Mouse (Mus musculus) liver, embryonic 12.5 days (tissue): ENCODE results near the gene Ngfr. TPM values are rescaled to one million over a fixed set of nuclear protein-coding genes. Genes with fewer than 3 reads are reported as not detected.

Experiments used
- ATAC-seq: fragments of 200-750 bp; cut with Nextera tagmentation; 2 replicates; pipeline ENCODE4 v1.8.0; 2017; ENCODE audit warnings: moderate number of reproducible peaks, mild to moderate bottlenecking, moderate library complexity
- H3K27ac ChIP-seq: fragments of 300-500 bp; sonication (generic); 2 replicates; pipeline ENCODE4 v1.5.1; 2016; ENCODE audit warnings: mild to moderate bottlenecking
- H3K27me3 ChIP-seq: fragments of 300-500 bp; sonication (generic); replicated peaks from 2 replicates; pipeline ENCODE4 v1.6.1; 2016; ENCODE audit warnings: mild to moderate bottlenecking, moderate library complexity
- H3K36me3 ChIP-seq: fragments of 300-500 bp; sonication (generic); 2 replicates; pipeline ENCODE4 v1.6.1; 2016; ENCODE audit warnings: mild to moderate bottlenecking, moderate library complexity
- H3K4me1 ChIP-seq: fragments of 300-500 bp; sonication (generic); 2 replicates; pipeline ENCODE4 v1.6.1; 2016
- H3K4me2 ChIP-seq: fragments of 300-500 bp; sonication (generic); 2 replicates; pipeline ENCODE4 v1.6.1; 2016; ENCODE audit warnings: mild to moderate bottlenecking, moderate library complexity
- H3K4me3 ChIP-seq: fragments of 300-500 bp; sonication (generic); 2 replicates; pipeline ENCODE4 v1.5.1; 2016; ENCODE audit warnings: mild to moderate bottlenecking, moderate library complexity
- H3K9ac ChIP-seq: fragments of 300-500 bp; sonication (generic); 2 replicates; pipeline ENCODE4 v1.6.1; 2016; ENCODE audit warnings: mild to moderate bottlenecking, moderate library complexity
- H3K9me3 ChIP-seq: fragments of 300-500 bp; sonication (generic); replicated peaks from 2 replicates; pipeline ENCODE4 v1.6.1; 2016; ENCODE audit warnings: mild to moderate bottlenecking, moderate library complexity
- WGBS: fragments of 180-500 bp; shearing (Covaris S2); methylation state at CpG from one replicate; pipeline ENCODE4 v1.1.7; 2016; ENCODE audit not compliant: insufficient replicate concordance; 5-methylcytosine and 5-hydroxymethylcytosine counted together
- polyA plus RNA-seq: library from polyadenylated mRNA; unstranded; fragments of >200 nt; fragmentation: Nextera tagmentation; extraction: Ambion mirVana; gene quantifications from 2 replicates; pipeline ENCODE4 v1.2.1, GENCODE M21; 2016

Gene Ngfr
- polyA plus RNA-seq, 1 experiment from 2014 or later, result 4.8 TPM

GRCm38 (mm10) chr11:95575791-95576190, 11.7 kb downstream of the Ngfr start:
- H3K4me1 ChIP-seq, result peaks cover 10% of the 10 kb centered on the region; the same call in 1 of the 2 replicates
- 42% methylated on average over 13 of the region's 13 CpGs for WGBS

GRCm38 (mm10) chr11:95574786-95575334, 12.7 kb downstream of the Ngfr start:
- Histone ChIP-seq H3K27me3 (peaks cover 89% of the 10 kb centered on the region), H3K27ac (no peak overlapping the region), H3K4me3 (no peak overlapping the region), H3K4me1 (peaks cover 10% of the 10 kb centered on the region; the same call in 1 of the 2 replicates), H3K36me3 (no peaks in the 10 kb centered on the region), H3K9ac (no peak overlapping the region), H3K9me3 (no peaks in the 10 kb centered on the region), H3K4me2 (no peak overlapping the region)
- no peak for ATAC-seq
- WGBS, result 76% methylated on average over 6 of the region's 6 CpGs

More at GRCm38 (mm10) chr11:95575791-95576190, 11.7 kb downstream of the Ngfr start:
- Histone ChIP-seq H3K9me3 (no peaks in the 10 kb centered on the region), H3K9ac (no peak overlapping the region), H3K27me3 (peaks cover 91% of the 10 kb centered on the region), H3K27ac (no peak overlapping the region), H3K36me3 (no peaks in the 10 kb centered on the region), H3K4me2 (no peak overlapping the region), H3K4me3 (no peak overlapping the region)
- ATAC-seq, result no peak

- Histone ChIP-seq H3K9me3 (no peaks in the 10 kb centered on the region), H3K9ac (no peak overlapping the region), H3K36me3 (no peaks in the 10 kb centered on the region), H3K27ac (no peak overlapping the region), H3K4me1 (peaks cover 10% of the 10 kb centered on the region; the same call in 1 of the 2 replicates), H3K4me3 (no peak overlapping the region), H3K4me2 (no peak overlapping the region), H3K27me3 (peaks cover 68% of the 10 kb centered on the region)
- no peak for ATAC-seq
- WGBS, result 59% methylated on average over 3 of the region's 3 CpGs
These were observed 15.3 kb downstream of the Ngfr start for GRCm38 (mm10) chr11:95572227-95572626.

- WGBS, result 47% methylated on average over 9 of the region's 9 CpGs
- no peaks in the 10 kb centered on the region for H3K9me3 ChIP-seq
- ATAC-seq, result no peak
- no peak overlapping the region for H3K27ac ChIP-seq
- H3K9ac ChIP-seq, result no peak overlapping the region
- H3K27me3 ChIP-seq, result peaks cover 69% of the 10 kb centered on the region
- H3K36me3 ChIP-seq, result no peaks in the 10 kb centered on the region
- no peak overlapping the region for H3K4me3 ChIP-seq
- no peak overlapping the region for H3K4me2 ChIP-seq
- H3K4me1 ChIP-seq, result peaks cover 10% of the 10 kb centered on the region; the same call in 1 of the 2 replicates
These were observed 15.8 kb downstream of the Ngfr start for GRCm38 (mm10) chr11:95571755-95572154.

- Histone ChIP-seq H3K9ac (no peak overlapping the region), H3K4me1 (peaks cover 8% of the 10 kb centered on the region; the same call in 1 of the 2 replicates), H3K27ac (no peak overlapping the region), H3K4me3 (no peak overlapping the region), H3K36me3 (no peaks in the 10 kb centered on the region), H3K9me3 (no peaks in the 10 kb centered on the region), H3K27me3 (peaks cover 62% of the 10 kb centered on the region), H3K4me2 (no peak overlapping the region)
- ATAC-seq, result no peak
- 38% methylated on average over 25 of the region's 25 CpGs for WGBS
These were observed 16.5 kb downstream of the Ngfr start for GRCm38 (mm10) chr11:95570827-95571619.

GRCm38 (mm10) chr11:95569908-95570307, 17.6 kb downstream of the Ngfr start:
- Histone ChIP-seq H3K27me3 (peaks cover 51% of the 10 kb centered on the region), H3K4me2 (no peak overlapping the region), H3K4me3 (no peak overlapping the region), H3K27ac (no peak overlapping the region), H3K36me3 (no peaks in the 10 kb centered on the region), H3K9me3 (no peaks in the 10 kb centered on the region), H3K9ac (no peak overlapping the region), H3K4me1 (peaks cover 4% of the 10 kb centered on the region; the same call in 1 of the 2 replicates)
- ATAC-seq, result no peak
- WGBS, result 60% methylated on average over 6 of the region's 6 CpGs

GRCm38 (mm10) chr11:95567936-95568715, 19.4 kb downstream of the Ngfr start:
- Histone ChIP-seq H3K27me3 (peaks cover 38% of the 10 kb centered on the region), H3K9me3 (0 out of 2 replicates have a peak, but pooled peaks cover 3% of the 10 kb centered on the region), H3K27ac (no peak overlapping the region), H3K4me1 (peaks cover 4% of the 10 kb centered on the region; the same call in 1 of the 2 replicates), H3K4me3 (no peak overlapping the region), H3K4me2 (no peak overlapping the region), H3K9ac (no peak overlapping the region), H3K36me3 (no peaks in the 10 kb centered on the region)
- 58% methylated on average over 8 of the region's 8 CpGs for WGBS
- no peak for ATAC-seq

- Histone ChIP-seq H3K36me3 (no peaks in the 10 kb centered on the region), H3K9ac (no peak overlapping the region), H3K9me3 (0 out of 2 replicates have a peak, but pooled peaks cover 3% of the 10 kb centered on the region), H3K4me2 (no peak overlapping the region), H3K27ac (no peak overlapping the region), H3K27me3 (peaks cover 31% of the 10 kb centered on the region), H3K4me1 (peaks cover 4% of the 10 kb centered on the region; the same call in 1 of the 2 replicates), H3K4me3 (no peak overlapping the region)
- WGBS, result 64% methylated on average over 6 of the region's 6 CpGs
- ATAC-seq, result no peak
These were observed 20.2 kb downstream of the Ngfr start for GRCm38 (mm10) chr11:95567366-95567765.

GRCm38 (mm10) chr11:95565327-95565726, 22.2 kb downstream of the Ngfr start:
- H3K9ac ChIP-seq, result no peak overlapping the region
- H3K9me3 ChIP-seq, result 0 out of 2 replicates have a peak, but pooled peaks cover 3% of the 10 kb centered on the region
- H3K36me3 ChIP-seq, result no peaks in the 10 kb centered on the region
- H3K4me3 ChIP-seq, result no peak overlapping the region
- 67% methylated on average over 10 of the region's 10 CpGs for WGBS
- no peak overlapping the region for H3K4me2 ChIP-seq
- H3K27me3 ChIP-seq, result peaks cover 13% of the 10 kb centered on the region
- no peak overlapping the region for H3K27ac ChIP-seq
- no peaks in the 10 kb centered on the region for H3K4me1 ChIP-seq
- no peak for ATAC-seq

GRCm38 (mm10) chr11:95563849-95564248, 23.7 kb downstream of the Ngfr start:
- ATAC-seq, result no peak

GRCm38 (mm10) chr11:95560773-95561172, 26.8 kb downstream of the Ngfr start:
- Histone ChIP-seq H3K36me3 (no peaks in the 10 kb centered on the region), H3K4me1 (no peaks in the 10 kb centered on the region), H3K9me3 (0 out of 2 replicates have a peak, but pooled peaks cover 3% of the 10 kb centered on the region), H3K27me3 (peaks cover 26% of the 10 kb centered on the region), H3K4me2 (no peak overlapping the region), H3K4me3 (no peak overlapping the region), H3K27ac (no peak overlapping the region), H3K9ac (no peak overlapping the region)
- no peak for ATAC-seq
- 25% methylated on average over 3 of the region's 3 CpGs for WGBS

More at GRCm38 (mm10) chr11:95563849-95564248, 23.7 kb downstream of the Ngfr start:
- no peaks in the 10 kb centered on the region for H3K36me3 ChIP-seq
- WGBS, result 84% methylated on average over 5 of the region's 5 CpGs
- no peak overlapping the region for H3K27ac ChIP-seq
- H3K4me3 ChIP-seq, result no peak overlapping the region
- 0 out of 2 replicates have a peak, but pooled peaks cover 3% of the 10 kb centered on the region for H3K9me3 ChIP-seq
- peaks cover 16% of the 10 kb centered on the region for H3K27me3 ChIP-seq
- no peak overlapping the region for H3K4me2 ChIP-seq
- no peak overlapping the region for H3K9ac ChIP-seq
- H3K4me1 ChIP-seq, result no peaks in the 10 kb centered on the region
